Mouse (Mus musculus) heart, adult 8-10 months (tissue): ENCODE results near the gene Crlf1. TPM values are rescaled to one million over a fixed set of nuclear protein-coding genes. Genes with fewer than 3 reads are reported as not detected.

ENCODE experiments used
- DNase-seq: peaks from one replicate; pipeline ENCODE4 v3.0.0; 2022; ENCODE audit warnings: low spot score
- total RNA-seq, 4 experiments: library from RNA; stranded (reverse); gene quantifications; 2 replicates each; pipeline ENCODE4 v1.2.4; 2022

The Crlf1 gene
- total RNA-seq, 4 experiments from 2014 or later = 0.57 to 0.97 TPM; not detected in 2

- DNase-seq = no peak
Measured at GRCm38 (mm10) chr8:70468733-70469132, 24.2 kb upstream of the Crlf1 start.

GRCm38 (mm10) chr8:70469295-70469916, 23.6 kb upstream of the Crlf1 start:
- no peak for DNase-seq

GRCm38 (mm10) chr8:70469938-70470337, 23.0 kb upstream of the Crlf1 start:
- DNase-seq = no peak

GRCm38 (mm10) chr8:70471856-70472255, 21.1 kb upstream of the Crlf1 start:
- DNase-seq = no peak

GRCm38 (mm10) chr8:70476333-70477268, 16.4 kb upstream of the Crlf1 start, which contains the start of gene Klhl26:
TSS of gene Klhl26 (minus strand) at chr8:70476968.
- peak; percentile 94 for DNase-seq

- DNase-seq = no peak
Measured at GRCm38 (mm10) chr8:70477269-70477982, 15.5 kb upstream of the Crlf1 start.

- no peak for DNase-seq
Measured at GRCm38 (mm10) chr8:70481908-70482307, 11.1 kb upstream of the Crlf1 start.

GRCm38 (mm10) chr8:70482943-70483342, 10.0 kb upstream of the Crlf1 start:
- no peak for DNase-seq

GRCm38 (mm10) chr8:70486191-70486681, 6.7 kb upstream of the Crlf1 start:
- no peak for DNase-seq

GRCm38 (mm10) chr8:70486941-70487520, 5.9 kb upstream of the Crlf1 start, which contains the start of gene Tmem59l:
TSS of gene Tmem59l (minus strand) at chr8:70487358.
- no peak for DNase-seq

GRCm38 (mm10) chr8:70487993-70488796, 4.8 kb upstream of the Crlf1 start:
- no peak for DNase-seq

- no peak for DNase-seq
Measured at GRCm38 (mm10) chr8:70488931-70489470, 4.0 kb upstream of the Crlf1 start.

GRCm38 (mm10) chr8:70489576-70489975, 3.4 kb upstream of the Crlf1 start:
- no peak for DNase-seq

GRCm38 (mm10) chr8:70490061-70490879, 2.7 kb upstream of the Crlf1 start:
- DNase-seq = no peak

- no peak for DNase-seq
Measured at GRCm38 (mm10) chr8:70490880-70491495, 2.0 kb upstream of the Crlf1 start.

GRCm38 (mm10) chr8:70493692-70494415, 896 bp downstream of the Crlf1 start:
- DNase-seq = no peak

GRCm38 (mm10) chr8:70494416-70494945, 1.5 kb downstream of the Crlf1 start:
- DNase-seq = no peak
